Mouse (Mus musculus) heart, embryonic 12.5 days (tissue): ENCODE results near the gene Cnbd2. TPM values are rescaled to one million over a fixed set of nuclear protein-coding genes. Genes with fewer than 3 reads are reported as not detected.

Source experiments
- ATAC-seq: fragments of 200-750 bp; cut with Nextera tagmentation; 2 replicates; pipeline ENCODE4 v1.8.0; 2017; ENCODE audit warnings: moderate TSS enrichment, moderate library complexity; ENCODE audit not compliant: insufficient number of reproducible peaks, low FRiP score
- H3K27ac ChIP-seq: fragments of 300-500 bp; sonication (generic); 2 replicates; pipeline ENCODE4 v1.5.1; 2016; ENCODE audit warnings: mild to moderate bottlenecking, moderate library complexity; ENCODE audit not compliant: poor library complexity, severe bottlenecking
- H3K27me3 ChIP-seq: fragments of 300-500 bp; sonication (generic); replicated peaks from 2 replicates; pipeline ENCODE4 v1.6.1; 2016; ENCODE audit warnings: mild to moderate bottlenecking, moderate library complexity
- H3K36me3 ChIP-seq: fragments of 300-500 bp; sonication (generic); 2 replicates; pipeline ENCODE4 v1.6.1; 2016; ENCODE audit warnings: mild to moderate bottlenecking, moderate library complexity
- H3K4me1 ChIP-seq: fragments of 300-500 bp; sonication (generic); replicated peaks from 2 replicates; pipeline ENCODE4 v1.6.1; 2016; ENCODE audit warnings: mild to moderate bottlenecking
- H3K4me2 ChIP-seq: fragments of 300-500 bp; sonication (generic); 2 replicates; pipeline ENCODE4 v1.6.1; 2016; ENCODE audit warnings: mild to moderate bottlenecking, moderate library complexity
- H3K4me3 ChIP-seq: fragments of 300-500 bp; sonication (generic); 2 replicates; pipeline ENCODE4 v1.5.1; 2016; ENCODE audit warnings: mild to moderate bottlenecking
- H3K9ac ChIP-seq: fragments of 300-500 bp; sonication (generic); 2 replicates; pipeline ENCODE4 v1.6.1; 2016; ENCODE audit warnings: mild to moderate bottlenecking, moderate library complexity
- H3K9me3 ChIP-seq: fragments of 300-500 bp; sonication (generic); replicated peaks from 2 replicates; pipeline ENCODE4 v1.6.1; 2016; ENCODE audit warnings: mild to moderate bottlenecking, moderate library complexity
- WGBS: fragments of 180-500 bp; shearing (Covaris S2); methylation state at CpG from one replicate; pipeline ENCODE4 v1.1.7; 2016; 5-methylcytosine and 5-hydroxymethylcytosine counted together
- polyA plus RNA-seq: library from polyadenylated mRNA; unstranded; fragments of >200 nt; fragmentation: Nextera tagmentation; extraction: Ambion mirVana; gene quantifications from 2 replicates; pipeline ENCODE4 v1.2.1, GENCODE M21; 2016

Cnbd2 gene
- polyA plus RNA-seq, 1 experiment from 2014 or later: 3.3 TPM

DNA sequence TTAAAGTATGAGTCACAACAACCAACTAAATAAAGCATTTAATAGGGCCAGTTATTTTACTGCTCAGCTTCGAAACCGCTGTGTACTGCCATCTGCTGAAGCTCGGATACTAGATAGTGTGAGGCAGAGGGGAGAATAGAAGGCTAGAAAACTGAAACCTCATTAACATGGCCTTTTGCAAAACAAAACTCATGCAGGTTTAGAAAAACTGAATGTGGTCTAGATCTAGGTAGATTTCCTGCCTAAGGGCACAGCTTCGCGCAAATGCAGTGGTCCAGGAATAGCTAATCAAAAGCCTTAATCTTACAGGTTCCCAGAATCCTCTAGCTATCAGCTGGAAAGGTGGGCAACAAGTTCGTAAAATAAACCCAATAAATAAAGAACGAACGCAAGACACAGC is 658 bp upstream of the Cnbd2 start:
- H3K9ac ChIP-seq: peak overlapping the region; percentile 95
- H3K9me3 ChIP-seq: no peaks in the 10 kb centered on the region; the same call in 1 of the 2 replicates
- peaks cover 28% of the 10 kb centered on the region for H3K36me3 ChIP-seq
- peak overlapping the region; percentile 92 for H3K27ac ChIP-seq
- H3K4me2 ChIP-seq: peak overlapping the region; percentile 87
- 21% methylated on average over 8 of the region's 8 CpGs for WGBS
- ATAC-seq: no peak
- no peaks in the 10 kb centered on the region for H3K27me3 ChIP-seq
- peak overlapping the region; percentile 78 for H3K4me3 ChIP-seq
- H3K4me1 ChIP-seq: peaks cover 10% of the 10 kb centered on the region

DNA sequence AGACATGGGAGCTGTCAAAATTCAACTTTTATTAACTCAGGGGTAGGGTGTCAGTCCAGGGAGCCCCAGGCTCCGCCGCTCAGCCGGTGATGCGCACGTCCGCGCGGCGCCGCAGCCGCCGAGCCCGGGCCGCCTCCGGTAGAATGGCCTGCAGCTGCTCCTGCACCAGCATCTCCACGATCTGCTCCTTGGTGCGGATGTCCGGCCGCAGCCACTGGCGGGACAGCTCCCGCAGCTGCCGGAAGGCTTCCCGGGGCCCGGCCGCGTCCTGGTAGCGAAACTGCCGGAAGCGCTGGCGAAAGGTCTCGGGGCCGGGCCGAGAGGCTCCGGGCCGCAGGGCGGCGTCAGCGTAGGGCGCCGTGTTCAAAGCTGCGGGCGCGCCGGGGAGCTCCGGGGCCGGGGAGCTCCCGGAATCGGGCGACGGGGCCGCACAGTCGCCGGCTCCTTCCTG is 233 bp upstream of the Cnbd2 start:
- peak; percentile 77 for ATAC-seq
- no peaks in the 10 kb centered on the region for H3K27me3 ChIP-seq
- peaks cover 10% of the 10 kb centered on the region for H3K4me1 ChIP-seq
- peak overlapping the region; percentile 87 for H3K4me2 ChIP-seq
- peak overlapping the region; percentile 95 for H3K9ac ChIP-seq
- peak overlapping the region; percentile 78 for H3K4me3 ChIP-seq
- H3K27ac ChIP-seq: peak overlapping the region; percentile 92
- H3K9me3 ChIP-seq: no peaks in the 10 kb centered on the region; the same call in 1 of the 2 replicates
- under 1% methylated on average over 53 of the region's 53 CpGs for WGBS
- peaks cover 28% of the 10 kb centered on the region for H3K36me3 ChIP-seq

DNA sequence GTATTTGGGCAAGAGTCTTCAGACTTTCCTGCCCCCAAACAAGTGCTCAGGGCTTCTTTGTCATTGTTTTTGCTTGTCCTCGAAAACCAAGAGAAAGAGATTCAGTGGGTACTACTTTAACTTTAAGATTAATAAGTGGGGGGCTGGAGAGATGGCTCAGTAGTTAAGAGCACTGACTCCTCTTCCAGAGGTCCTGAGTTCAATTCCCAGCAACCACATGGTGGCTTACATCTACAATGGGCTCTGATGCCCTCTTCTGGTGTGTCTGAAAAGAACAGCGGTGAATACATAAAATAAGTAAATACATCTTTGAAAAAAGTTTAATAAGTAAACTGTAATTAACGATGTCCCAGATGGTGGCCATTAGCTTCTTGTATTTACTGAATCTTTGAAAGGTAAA is 1.1 kb downstream of the Cnbd2 start:
- Histone ChIP-seq H3K9ac (peak overlapping the region; percentile 95), H3K9me3 (no peaks in the 10 kb centered on the region; the same call in 1 of the 2 replicates), H3K4me1 (peaks cover 10% of the 10 kb centered on the region), H3K27me3 (no peaks in the 10 kb centered on the region), H3K36me3 (peaks cover 17% of the 10 kb centered on the region), H3K4me3 (peak overlapping the region; percentile 78), H3K4me2 (peak overlapping the region; percentile 87), H3K27ac (peak overlapping the region; percentile 92; the same call in 1 of the 2 replicates)
- ATAC-seq: no peak
- WGBS: 51% methylated on average over 3 of the region's 3 CpGs

DNA sequence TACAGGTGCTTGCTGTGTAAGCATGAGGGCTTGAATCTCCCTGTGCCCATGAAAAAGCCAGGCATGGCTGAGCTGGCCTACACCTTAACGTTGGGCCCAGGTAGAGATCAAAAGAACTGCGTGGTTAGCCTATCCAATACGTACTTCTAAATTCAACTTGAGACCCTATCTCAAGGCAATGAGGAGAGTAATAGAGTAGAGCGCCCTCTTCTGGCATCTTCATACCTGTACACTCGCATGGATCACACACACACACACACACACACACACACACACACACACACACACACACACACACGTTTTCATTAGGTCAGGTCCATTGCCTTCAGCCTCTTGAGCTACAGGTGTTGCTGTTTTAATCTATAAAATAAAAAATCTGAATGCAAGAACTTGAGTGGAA is 2.7 kb downstream of the Cnbd2 start:
- no peaks in the 10 kb centered on the region; the same call in 1 of the 2 replicates for H3K9me3 ChIP-seq
- no peak overlapping the region for H3K9ac ChIP-seq
- ATAC-seq: no peak
- no peak overlapping the region for H3K4me2 ChIP-seq
- no peak overlapping the region for H3K4me3 ChIP-seq
- peaks cover 12% of the 10 kb centered on the region for H3K36me3 ChIP-seq
- H3K27me3 ChIP-seq: no peaks in the 10 kb centered on the region
- no peak overlapping the region for H3K27ac ChIP-seq
- peaks cover 10% of the 10 kb centered on the region for H3K4me1 ChIP-seq
- 90% methylated on average over 6 of the region's 6 CpGs for WGBS

DNA sequence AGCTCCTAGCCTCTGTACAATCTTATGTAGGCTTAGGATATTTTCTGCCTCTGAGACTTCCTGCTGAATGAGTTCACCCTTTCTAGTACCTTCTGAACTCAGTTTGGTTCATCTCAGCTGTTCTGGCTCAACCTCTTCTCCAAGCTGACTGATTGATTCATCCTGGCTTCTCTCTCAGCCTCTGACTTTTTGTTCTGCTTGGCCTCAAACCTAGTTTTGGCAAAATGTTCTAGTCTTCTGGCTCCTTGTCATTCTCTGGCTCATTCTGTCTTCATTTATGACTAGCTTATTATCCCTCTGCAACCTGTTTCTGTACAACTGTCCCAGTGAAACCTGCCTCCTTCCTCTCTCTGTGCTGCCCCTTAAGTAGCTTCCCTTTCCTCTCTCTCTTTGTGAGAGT is 6.4 kb downstream of the Cnbd2 start:
- Histone ChIP-seq H3K27ac (no peak overlapping the region), H3K9ac (no peak overlapping the region), H3K9me3 (peaks cover 6% of the 10 kb centered on the region; the same call in 1 of the 2 replicates), H3K4me2 (no peak overlapping the region), H3K27me3 (no peaks in the 10 kb centered on the region), H3K4me1 (peaks cover 3% of the 10 kb centered on the region; the same call in 1 of the 2 replicates), H3K36me3 (peaks cover 9% of the 10 kb centered on the region; the same call in 1 of the 2 replicates), H3K4me3 (no peak overlapping the region)
- no peak for ATAC-seq

DNA sequence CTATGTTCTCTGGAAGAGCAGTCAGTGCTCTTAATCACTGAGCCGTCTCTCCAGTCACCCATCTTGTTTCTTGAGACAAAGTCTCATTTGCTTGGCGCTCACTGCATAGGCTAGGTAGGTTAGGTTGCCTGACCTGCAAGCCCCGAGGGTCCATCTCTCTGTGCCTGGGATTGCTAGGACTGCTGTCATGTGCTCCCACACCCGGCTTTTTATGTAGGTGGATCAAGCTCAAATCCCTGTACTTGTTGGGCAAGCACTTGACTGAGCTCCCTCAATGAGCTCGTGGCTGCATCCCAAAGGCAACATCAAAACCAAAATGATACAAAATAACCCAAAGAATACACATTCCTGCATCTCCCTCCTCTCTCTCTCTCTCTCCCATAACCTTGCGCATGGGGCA is 9.4 kb downstream of the Cnbd2 start:
- no peaks in the 10 kb centered on the region for H3K27me3 ChIP-seq
- H3K4me2 ChIP-seq: no peak overlapping the region
- H3K9me3 ChIP-seq: 0 out of 2 replicates have a peak, but pooled peaks cover 6% of the 10 kb centered on the region
- peaks cover 18% of the 10 kb centered on the region for H3K4me1 ChIP-seq
- WGBS: 85% methylated on average over 6 of the region's 6 CpGs
- H3K36me3 ChIP-seq: 0 out of 2 replicates have a peak, but pooled peaks cover 4% of the 10 kb centered on the region
- no peak for ATAC-seq
- H3K4me3 ChIP-seq: no peak overlapping the region
- no peak overlapping the region for H3K27ac ChIP-seq
- H3K9ac ChIP-seq: no peak overlapping the region

DNA sequence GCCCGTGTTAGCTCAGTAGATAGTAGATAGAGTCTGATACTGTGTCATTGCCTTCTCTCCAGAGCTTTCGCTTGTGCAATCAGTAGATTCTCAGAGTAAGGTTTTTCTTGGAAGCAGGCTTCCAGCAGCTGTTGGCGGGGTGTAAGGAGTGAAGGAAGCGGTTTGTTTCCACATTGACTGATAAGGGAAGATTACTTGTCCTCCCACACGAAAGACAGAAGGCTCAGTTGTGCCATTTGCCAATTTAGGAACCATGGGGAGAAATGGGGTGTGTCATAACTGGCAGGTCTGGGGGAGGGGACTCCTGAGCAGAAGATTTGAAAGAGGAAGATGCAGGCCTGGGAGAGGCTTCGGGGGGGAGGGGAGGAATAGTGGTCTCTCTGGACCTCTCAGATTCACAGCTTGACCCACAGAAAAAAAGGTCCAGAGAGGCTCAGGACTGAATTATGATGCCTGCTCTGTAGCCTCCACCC is 12.1 kb downstream of the Cnbd2 start:
- H3K4me3 ChIP-seq: no peak overlapping the region
- no peaks in the 10 kb centered on the region for H3K27me3 ChIP-seq
- no peak overlapping the region; the same call in 1 of the 2 replicates for H3K9ac ChIP-seq
- 12% methylated on average over 6 of the region's 6 CpGs for WGBS
- peak; percentile 77 for ATAC-seq
- peaks cover 18% of the 10 kb centered on the region for H3K4me1 ChIP-seq
- H3K36me3 ChIP-seq: peaks cover 4% of the 10 kb centered on the region; the same call in 1 of the 2 replicates
- H3K4me2 ChIP-seq: peak overlapping the region; percentile 32
- peak overlapping the region; percentile 72 for H3K27ac ChIP-seq
- H3K9me3 ChIP-seq: peaks cover 9% of the 10 kb centered on the region; the same call in 1 of the 2 replicates

DNA sequence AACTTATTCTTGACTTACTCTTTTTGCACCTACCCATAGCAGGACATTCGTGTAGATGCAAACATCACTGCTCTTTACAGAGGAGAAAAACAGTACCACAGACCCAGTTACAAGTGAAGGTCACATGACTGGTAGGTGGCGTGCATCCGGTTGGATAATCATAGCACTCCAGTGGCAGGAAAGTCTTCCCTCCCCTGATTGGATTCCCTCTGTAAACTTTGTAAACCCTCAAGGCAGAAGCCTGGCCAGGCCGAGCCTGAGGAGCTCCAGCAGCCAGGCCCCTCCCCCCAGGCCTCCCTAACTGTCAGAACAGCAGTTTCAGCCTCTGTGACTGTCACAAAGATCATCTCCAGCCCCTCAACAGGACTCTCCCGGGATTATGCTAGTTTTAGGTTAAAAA is 12.6 kb downstream of the Cnbd2 start:
- peak; percentile 84 for ATAC-seq
- no peaks in the 10 kb centered on the region for H3K27me3 ChIP-seq
- H3K4me2 ChIP-seq: peak overlapping the region; percentile 32
- H3K27ac ChIP-seq: peak overlapping the region; percentile 72
- H3K9ac ChIP-seq: peak overlapping the region; percentile 27; the same call in 1 of the 2 replicates
- H3K4me3 ChIP-seq: no peak overlapping the region
- WGBS: 17% methylated on average over 5 of the region's 5 CpGs
- H3K4me1 ChIP-seq: peaks cover 18% of the 10 kb centered on the region
- H3K36me3 ChIP-seq: peaks cover 4% of the 10 kb centered on the region; the same call in 1 of the 2 replicates
- peaks cover 11% of the 10 kb centered on the region; the same call in 1 of the 2 replicates for H3K9me3 ChIP-seq

DNA sequence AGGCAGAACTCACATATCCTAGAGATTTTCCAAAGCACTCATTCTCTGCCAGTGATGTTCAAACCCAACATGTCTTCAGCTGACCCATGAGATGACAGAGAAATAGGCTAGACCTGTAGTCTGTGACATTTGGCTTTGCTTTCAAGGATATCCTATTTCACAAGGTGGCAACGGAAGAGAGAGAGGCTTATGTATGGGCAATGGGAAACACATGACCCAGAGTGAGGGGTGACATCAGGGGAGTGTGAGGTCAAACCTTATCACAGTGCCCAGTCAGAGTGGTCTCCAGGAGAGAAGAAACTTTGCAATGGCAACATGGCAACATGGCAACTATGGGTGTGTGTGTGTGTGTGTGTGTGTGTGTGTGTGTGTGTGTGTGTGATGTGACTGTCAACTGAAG is 18.6 kb downstream of the Cnbd2 start:
- H3K9ac ChIP-seq: no peak overlapping the region
- H3K4me1 ChIP-seq: no peaks in the 10 kb centered on the region
- no peaks in the 10 kb centered on the region; the same call in 1 of the 2 replicates for H3K36me3 ChIP-seq
- H3K27ac ChIP-seq: no peak overlapping the region
- H3K4me2 ChIP-seq: no peak overlapping the region
- H3K9me3 ChIP-seq: peaks cover 6% of the 10 kb centered on the region; the same call in 1 of the 2 replicates
- no peaks in the 10 kb centered on the region for H3K27me3 ChIP-seq
- ATAC-seq: no peak
- WGBS: 68% methylated on average over 1 of the region's 1 CpGs
- H3K4me3 ChIP-seq: no peak overlapping the region

DNA sequence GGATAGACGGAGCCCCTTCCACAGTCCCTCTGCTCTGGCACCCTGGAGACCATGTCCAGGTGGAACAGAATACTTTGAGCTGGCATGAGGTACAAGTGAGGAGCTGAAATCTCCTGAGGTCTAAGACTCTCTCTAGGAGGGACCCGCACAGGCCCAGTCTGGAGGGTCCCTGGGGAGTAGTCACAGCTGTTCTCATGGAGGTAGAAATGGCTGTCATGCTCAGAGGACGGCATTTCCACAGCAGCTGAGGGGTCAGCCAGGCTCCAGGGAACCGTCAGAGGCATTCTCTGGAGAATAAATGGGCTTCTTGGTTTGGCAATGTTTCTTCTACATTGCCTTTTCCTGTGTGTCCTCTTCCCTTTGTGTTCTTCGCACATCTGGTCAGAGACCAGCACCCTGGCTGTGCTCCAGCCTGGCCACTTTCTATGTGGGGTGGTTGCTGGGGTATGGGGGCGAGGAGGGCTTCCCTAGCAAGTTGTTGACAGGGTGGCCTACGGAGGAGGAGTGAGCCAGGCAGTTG is 19.4 kb downstream of the Cnbd2 start:
- Histone ChIP-seq H3K27me3 (no peaks in the 10 kb centered on the region), H3K4me3 (no peak overlapping the region), H3K36me3 (no peaks in the 10 kb centered on the region; the same call in 1 of the 2 replicates), H3K27ac (no peak overlapping the region), H3K9ac (no peak overlapping the region), H3K4me2 (no peak overlapping the region), H3K4me1 (no peaks in the 10 kb centered on the region), H3K9me3 (peaks cover 6% of the 10 kb centered on the region; the same call in 1 of the 2 replicates)
- no peak for ATAC-seq
- 68% methylated on average over 7 of the region's 7 CpGs for WGBS

DNA sequence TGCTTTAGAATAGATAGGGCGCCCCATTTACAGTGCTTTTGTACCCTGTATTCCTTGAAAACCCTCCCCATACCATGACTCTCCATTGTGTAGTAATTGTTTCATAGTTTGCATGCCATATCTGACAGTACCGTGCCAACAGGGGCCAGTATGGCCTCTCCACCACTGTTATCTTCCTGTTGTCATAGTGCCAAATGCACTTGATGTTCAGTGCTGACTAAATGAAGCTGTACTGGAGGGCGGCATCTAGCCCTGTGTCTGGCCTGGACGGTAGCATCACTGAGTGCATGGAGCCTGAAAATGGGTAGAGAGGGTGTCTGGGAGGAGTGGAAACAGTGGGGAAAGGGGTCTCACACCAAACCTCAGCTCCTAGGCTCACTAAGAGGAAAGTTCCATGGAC is 28.0 kb downstream of the Cnbd2 start:
- Histone ChIP-seq H3K27ac (no peak overlapping the region), H3K4me1 (peaks cover 9% of the 10 kb centered on the region), H3K36me3 (no peaks in the 10 kb centered on the region), H3K9me3 (no peaks in the 10 kb centered on the region), H3K27me3 (no peaks in the 10 kb centered on the region), H3K4me2 (no peak overlapping the region), H3K4me3 (no peak overlapping the region), H3K9ac (no peak overlapping the region)
- WGBS: 71% methylated on average over 4 of the region's 4 CpGs
- ATAC-seq: no peak
